Mouse (Mus musculus) midbrain, embryonic 14.5 days (tissue): Measurements from ENCODE around the gene Lrsam1. TPM values are rescaled to one million over a fixed set of nuclear protein-coding genes. Genes with fewer than 3 reads are reported as not detected.

Experiments
- ATAC-seq: fragments of 200-750 bp; cut with Nextera tagmentation; 2 replicates; pipeline ENCODE4 v1.8.0; 2017; ENCODE audit warnings: moderate number of reproducible peaks, moderate library complexity; ENCODE audit not compliant: low FRiP score, low TSS enrichment
- DNase-seq: peaks from one replicate; pipeline ENCODE4 v3.0.0-alpha.2; 2015
- H3K27ac ChIP-seq: fragments of 300-500 bp; sonication (generic); replicated peaks from 2 replicates; pipeline ENCODE4 v1.5.1; 2014; ENCODE audit warnings: mild to moderate bottlenecking, low read depth, low read length, moderate library complexity
- H3K27me3 ChIP-seq: fragments of 300-500 bp; sonication (generic); 2 replicates; pipeline ENCODE4 v1.6.1; 2014; ENCODE audit warnings: low read length, control low read depth, mixed read lengths; ENCODE audit not compliant: control insufficient read depth, insufficient read depth
- H3K36me3 ChIP-seq: fragments of 300-500 bp; sonication (generic); 2 replicates; pipeline ENCODE4 v1.6.1; 2014; ENCODE audit warnings: low read length, control low read depth; ENCODE audit not compliant: control insufficient read depth, insufficient read depth
- H3K4me1 ChIP-seq: fragments of 300-500 bp; sonication (generic); 2 replicates; pipeline ENCODE4 v1.6.1; 2014; ENCODE audit warnings: mild to moderate bottlenecking, antibody characterized with exemption, low read length, control low read depth; ENCODE audit not compliant: control insufficient read depth, insufficient read depth
- H3K4me2 ChIP-seq: fragments of 300-500 bp; sonication (generic); 2 replicates; pipeline ENCODE4 v1.6.1; 2014; ENCODE audit warnings: mild to moderate bottlenecking, low read length, moderate library complexity
- H3K4me3 ChIP-seq: fragments of 300-500 bp; sonication (generic); replicated peaks from 2 replicates; pipeline ENCODE4 v1.5.1; 2014; ENCODE audit warnings: low read depth, low read length
- H3K9ac ChIP-seq: fragments of 300-500 bp; sonication (generic); replicated peaks from 2 replicates; pipeline ENCODE4 v1.6.1; 2014; ENCODE audit warnings: mild to moderate bottlenecking, low read length, moderate library complexity
- H3K9me3 ChIP-seq: fragments of 300-500 bp; sonication (generic); 2 replicates; pipeline ENCODE4 v1.6.1; 2016; ENCODE audit warnings: low read length, control low read depth, mixed read lengths; ENCODE audit not compliant: control insufficient read depth
- WGBS: fragments of 180-500 bp; shearing (Covaris S2); extraction: QIAGEN DNeasy Blood & Tissue Kit; methylation state at CpG from one replicate; pipeline ENCODE4 v1.1.7; 2014; 5-methylcytosine and 5-hydroxymethylcytosine counted together
- polyA plus RNA-seq: library from polyadenylated mRNA; unstranded; fragments of >200 nt; fragmentation: Nextera tagmentation; extraction: Ambion mirVana; gene quantifications from 2 replicates; pipeline ENCODE4 v1.2.1, GENCODE M21; 2014

Gene Lrsam1
- polyA plus RNA-seq, 1 experiment from 2014 or later = 19.8 TPM

DNA sequence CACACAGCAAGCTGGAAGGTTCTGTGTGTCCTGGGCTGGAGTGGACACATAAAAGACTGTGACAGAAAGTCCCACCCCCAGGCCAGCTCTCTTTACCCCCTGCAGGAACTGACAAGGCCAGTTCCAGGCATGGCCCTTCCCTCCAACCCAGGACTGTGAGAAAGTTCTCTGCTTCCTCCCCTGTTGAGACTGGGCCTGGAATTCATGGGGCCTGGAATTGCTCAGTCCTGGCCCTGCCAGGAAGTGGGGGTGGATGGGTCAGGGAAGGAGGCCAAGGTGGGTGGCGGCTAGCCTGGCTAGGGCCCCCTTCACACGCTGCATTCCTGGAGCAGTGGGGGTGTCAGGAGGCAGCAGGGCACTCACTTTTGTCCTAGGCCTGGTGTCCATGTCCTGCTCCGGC is 46.5 kb downstream of the Lrsam1 start:
- WGBS = 49% methylated on average over 3 of the region's 3 CpGs
- H3K9ac ChIP-seq = no peak overlapping the region

GRCm38 (mm10) chr2:32914362-32914761 is 47.1 kb downstream of the Lrsam1 start:
- Histone ChIP-seq H3K4me3 (no peak overlapping the region), H3K4me2 (no peak overlapping the region), H3K4me1 (no peaks in the 10 kb centered on the region), H3K36me3 (peaks cover 56% of the 10 kb centered on the region), H3K27ac (no peak overlapping the region; the same call in 1 of the 2 replicates), H3K27me3 (no peaks in the 10 kb centered on the region), H3K9ac (no peak overlapping the region), H3K9me3 (no peaks in the 10 kb centered on the region)
- ATAC-seq (no peak; the same call in 1 of the 2 replicates), DNase-seq (no peak)
- 82% methylated on average over 5 of the region's 5 CpGs for WGBS

More for the DNA sequence above, 46.5 kb downstream of the Lrsam1 start:
- H3K27me3 ChIP-seq = no peaks in the 10 kb centered on the region
- H3K36me3 ChIP-seq = peaks cover 61% of the 10 kb centered on the region
- ATAC-seq (no peak), DNase-seq (peak; percentile 2)
- no peak overlapping the region for H3K27ac ChIP-seq
- no peak overlapping the region for H3K4me3 ChIP-seq
- no peak overlapping the region for H3K4me2 ChIP-seq
- H3K4me1 ChIP-seq = no peaks in the 10 kb centered on the region
- no peaks in the 10 kb centered on the region for H3K9me3 ChIP-seq

- 33% methylated on average over 19 of the region's 19 CpGs for WGBS
Measured at GRCm38 (mm10) chr2:32912210-32912804, 49.1 kb downstream of the Lrsam1 start.

GRCm38 (mm10) chr2:32911639-32912182 is 49.7 kb downstream of the Lrsam1 start:
- Histone ChIP-seq H3K27ac (no peak overlapping the region), H3K9ac (no peak overlapping the region), H3K27me3 (no peaks in the 10 kb centered on the region), H3K9me3 (no peaks in the 10 kb centered on the region), H3K4me3 (no peak overlapping the region), H3K4me2 (no peak overlapping the region), H3K4me1 (peaks cover 11% of the 10 kb centered on the region), H3K36me3 (peaks cover 39% of the 10 kb centered on the region)
- 85% methylated on average over 7 of the region's 7 CpGs for WGBS
- peak; percentile 16 for DNase-seq
- no peak for ATAC-seq

More at GRCm38 (mm10) chr2:32912210-32912804, 49.1 kb downstream of the Lrsam1 start:
- Histone ChIP-seq H3K4me2 (no peak overlapping the region), H3K9ac (no peak overlapping the region), H3K27ac (no peak overlapping the region), H3K36me3 (peaks cover 39% of the 10 kb centered on the region), H3K4me3 (no peak overlapping the region), H3K27me3 (no peaks in the 10 kb centered on the region), H3K9me3 (no peaks in the 10 kb centered on the region), H3K4me1 (peaks cover 11% of the 10 kb centered on the region)
- DNase-seq (peak; percentile 96), ATAC-seq (no peak)

GRCm38 (mm10) chr2:32908796-32909195 is 52.6 kb downstream of the Lrsam1 start:
- H3K27ac ChIP-seq = peak overlapping the region; percentile 42; the same call in 1 of the 2 replicates
- peak overlapping the region; percentile 23; the same call in 1 of the 2 replicates for H3K9ac ChIP-seq
- H3K36me3 ChIP-seq = peaks cover 29% of the 10 kb centered on the region; the same call in 1 of the 2 replicates
- DNase-seq = no peak
- ATAC-seq = no peak
- no peaks in the 10 kb centered on the region for H3K27me3 ChIP-seq
- H3K4me2 ChIP-seq = no peak overlapping the region
- 29% methylated on average over 11 of the region's 11 CpGs for WGBS
- peaks cover 11% of the 10 kb centered on the region for H3K4me1 ChIP-seq
- no peak overlapping the region for H3K4me3 ChIP-seq
- H3K9me3 ChIP-seq = no peaks in the 10 kb centered on the region

DNA sequence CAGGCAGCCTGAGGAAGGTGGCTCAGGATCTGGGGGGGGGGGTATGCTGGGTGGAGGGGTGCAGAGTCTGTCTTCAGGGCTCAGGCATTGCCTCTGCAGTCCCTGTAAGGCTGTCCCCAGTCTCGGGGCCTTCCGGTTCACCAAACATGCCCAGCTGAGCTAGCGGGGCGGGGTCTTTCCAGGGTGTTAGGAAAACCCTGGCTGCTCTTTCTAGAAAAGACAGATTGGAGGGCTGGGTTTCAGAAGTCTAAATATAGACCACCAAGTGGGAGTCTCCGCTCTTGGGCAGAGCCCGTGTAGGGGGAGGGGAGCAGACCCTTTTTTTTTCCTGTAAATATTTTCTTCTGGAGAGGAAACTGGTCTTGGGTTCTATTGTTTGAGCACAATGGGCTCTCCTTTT is 53.1 kb downstream of the Lrsam1 start:
- Histone ChIP-seq H3K4me3 (no peak overlapping the region), H3K4me1 (peaks cover 11% of the 10 kb centered on the region), H3K9me3 (no peaks in the 10 kb centered on the region), H3K36me3 (peaks cover 29% of the 10 kb centered on the region; the same call in 1 of the 2 replicates), H3K27me3 (no peaks in the 10 kb centered on the region), H3K27ac (peak overlapping the region; percentile 42), H3K9ac (peak overlapping the region; percentile 23; the same call in 1 of the 2 replicates), H3K4me2 (no peak overlapping the region)
- peak; percentile 67 for DNase-seq
- no peak for ATAC-seq
- 4% methylated on average over 6 of the region's 6 CpGs for WGBS

DNA sequence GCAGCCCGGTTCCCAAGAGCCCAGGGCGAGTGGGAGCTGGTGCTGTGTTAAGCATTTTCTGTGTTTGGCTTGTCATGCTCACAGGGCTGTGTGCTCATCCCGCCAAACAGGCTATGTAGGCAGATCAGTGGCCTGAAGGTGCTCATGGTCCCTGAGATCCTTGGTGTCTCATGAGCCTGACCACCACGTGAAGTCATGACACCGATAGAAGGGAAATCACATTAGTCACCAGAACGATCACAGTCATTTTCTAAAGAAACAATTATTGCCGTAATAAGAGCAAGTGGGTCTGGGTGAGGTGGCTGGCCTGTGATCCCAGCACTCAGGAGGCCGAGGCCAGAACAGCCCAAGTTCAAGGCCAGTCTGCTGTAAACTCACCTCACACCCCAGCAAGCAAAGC is 54.0 kb downstream of the Lrsam1 start:
- H3K36me3 ChIP-seq = peaks cover 24% of the 10 kb centered on the region; the same call in 1 of the 2 replicates
- peaks cover 11% of the 10 kb centered on the region for H3K4me1 ChIP-seq
- no peaks in the 10 kb centered on the region for H3K27me3 ChIP-seq
- no peak overlapping the region for H3K9ac ChIP-seq
- H3K9me3 ChIP-seq = no peaks in the 10 kb centered on the region
- H3K4me3 ChIP-seq = no peak overlapping the region
- ATAC-seq (no peak), DNase-seq (no peak)
- WGBS = 60% methylated on average over 8 of the region's 8 CpGs
- H3K27ac ChIP-seq = no peak overlapping the region
- no peak overlapping the region for H3K4me2 ChIP-seq

- H3K9me3 ChIP-seq = no peaks in the 10 kb centered on the region
- H3K4me3 ChIP-seq = no peak overlapping the region
- no peak overlapping the region for H3K27ac ChIP-seq
- peaks cover 11% of the 10 kb centered on the region for H3K4me1 ChIP-seq
- H3K36me3 ChIP-seq = peaks cover 7% of the 10 kb centered on the region; the same call in 1 of the 2 replicates
- 84% methylated on average over 8 of the region's 8 CpGs for WGBS
- no peak overlapping the region for H3K9ac ChIP-seq
- H3K27me3 ChIP-seq = no peaks in the 10 kb centered on the region
- ATAC-seq (no peak), DNase-seq (no peak)
- H3K4me2 ChIP-seq = no peak overlapping the region
Measured at GRCm38 (mm10) chr2:32905297-32905696, 56.1 kb downstream of the Lrsam1 start.

GRCm38 (mm10) chr2:32904637-32905036 is 56.8 kb downstream of the Lrsam1 start:
- H3K27ac ChIP-seq = no peak overlapping the region
- no peak for DNase-seq
- H3K9me3 ChIP-seq = no peaks in the 10 kb centered on the region
- WGBS = 94% methylated on average over 5 of the region's 5 CpGs
- H3K4me3 ChIP-seq = no peak overlapping the region
- peaks cover 2% of the 10 kb centered on the region; the same call in 1 of the 2 replicates for H3K36me3 ChIP-seq
- no peak overlapping the region for H3K4me2 ChIP-seq
- H3K4me1 ChIP-seq = peaks cover 11% of the 10 kb centered on the region
- H3K9ac ChIP-seq = no peak overlapping the region
- H3K27me3 ChIP-seq = no peaks in the 10 kb centered on the region
- no peak for ATAC-seq
